In the genomic region with DNA sequence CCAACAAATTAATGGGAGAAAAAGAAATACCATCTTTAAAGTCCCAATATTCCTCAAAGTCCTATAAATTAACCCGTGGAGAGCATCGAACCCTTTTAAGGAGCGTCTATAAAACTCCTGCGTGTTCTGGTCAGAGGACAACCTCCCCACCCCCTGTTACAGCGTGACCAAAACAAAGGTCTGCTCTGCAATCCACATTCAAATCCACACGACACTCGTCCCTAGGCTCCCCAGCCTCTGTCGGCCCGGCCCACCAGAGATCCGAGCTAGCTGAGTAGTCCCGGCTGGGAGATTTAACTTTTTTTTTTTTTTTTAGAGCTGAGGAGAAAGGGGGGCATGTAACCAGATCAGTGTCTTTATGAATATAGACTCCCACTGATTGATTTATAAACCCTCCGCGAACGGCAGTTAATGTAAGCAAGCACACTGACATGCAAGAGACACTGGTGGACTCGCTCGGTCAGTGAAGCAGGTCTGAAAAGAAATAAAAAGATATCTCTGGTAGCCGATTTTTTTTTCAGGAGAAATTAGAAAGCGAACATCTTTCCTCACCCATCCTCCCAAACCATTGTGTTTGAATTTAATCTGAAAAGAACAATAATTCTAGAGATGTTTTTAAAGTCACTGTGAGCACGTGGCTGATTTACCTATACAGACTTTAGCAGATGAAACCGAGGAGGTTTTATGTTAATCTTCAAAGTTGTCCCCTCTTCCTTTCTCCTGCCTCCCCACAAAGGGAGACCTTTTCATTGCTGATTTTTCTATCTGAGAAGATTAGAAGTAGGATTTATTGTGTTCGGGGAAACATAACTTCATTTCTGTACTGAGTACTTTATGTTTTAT, we compare ENCODE assay signal across 13 mouse cellular contexts. TPM values are rescaled to one million over a fixed set of nuclear protein-coding genes. Genes with fewer than 3 reads are reported as not detected.
A peak's percentile ranks its signal among the peaks of the same experiment; 100 is the strongest.
DNase-seq lines count a peak whose midpoint lies in the region; ATAC-seq lines count a peak whose summit lies in the region.
"Had no signal": no experiment of that assay in that cellular context is flagged by ENCODE, and none has a peak within 500 bp of the region (broad histone marks: within the 10 kb centered on the region; RNA-seq: fewer than 3 reads in every experiment).

No protein-coding gene starts in this region.

- H3K9ac ChIP-seq in heart, embryonic 16.5 days (ENCODE audit: low read length) = no peak overlapping the region
- H3K9ac ChIP-seq in neural tube, embryonic 11.5 days (ENCODE audit: low read length) = no peak overlapping the region
- peak overlapping the region; percentile 26; the same call in 1 of the 2 replicates for H3K9ac ChIP-seq in intestine, embryonic 15.5 days
- H3K9ac ChIP-seq: hindbrain, embryonic 13.5 days; midbrain, embryonic 12.5 days had no signal

- no peak for DNase-seq in heart, adult 18-20 months
- peak; percentile 47 for DNase-seq in neural tube, embryonic 11.5 days (ENCODE audit: low spot score)
- DNase-seq in neural tube, embryonic 10.5 days (ENCODE audit: extremely low spot score, low spot score) = no peak
- no peak for DNase-seq in left cerebral cortex, postnatal 25 days (ENCODE audit: low spot score in 2 of 2)
- DNase-seq in frontal cortex, postnatal 14 days (ENCODE audit: low spot score in 2 of 2) = no peak
- DNase-seq: layer of hippocampus, postnatal 36 days; liver; right cerebral cortex, adult 18-20 months had no signal

- no peak overlapping the region for H3K27ac ChIP-seq in heart, embryonic 16.5 days (ENCODE audit: low read length)
- no peak overlapping the region for H3K27ac ChIP-seq in neural tube, embryonic 11.5 days (ENCODE audit: low read depth, low read length)
- no peak overlapping the region for H3K27ac ChIP-seq in intestine, embryonic 15.5 days
- H3K27ac ChIP-seq: hindbrain, embryonic 13.5 days; midbrain, embryonic 12.5 days had no signal

- H3K4me3 ChIP-seq in heart, embryonic 16.5 days (ENCODE audit: low read length) = no peak overlapping the region
- H3K4me3 ChIP-seq in neural tube, embryonic 11.5 days (ENCODE audit: low read depth, low read length) = no peak overlapping the region
- H3K4me3 ChIP-seq in intestine, embryonic 15.5 days (replicated peaks) = peak overlapping the region; percentile 46
- H3K4me3 ChIP-seq: hindbrain, embryonic 13.5 days; midbrain, embryonic 12.5 days had no signal

- ATAC-seq in heart, embryonic 16.5 days (replicated peaks; ENCODE audit: extremely low read depth, insufficient read depth, low FRiP score) = no peak
- ATAC-seq in neural tube, embryonic 11.5 days (ENCODE audit: insufficient read depth, low FRiP score, low TSS enrichment) = no peak
- no peak for ATAC-seq in intestine, embryonic 15.5 days
- ATAC-seq: Patski had no signal

- intact Hi-C loops in left cerebral cortex, postnatal 25 days (cut with DNase I) = no loop called here

- H3K27me3 ChIP-seq in heart, embryonic 16.5 days (ENCODE audit: control insufficient read depth, insufficient read depth, low read length) = peaks cover 67% of the 10 kb centered on the region
- peaks cover 91% of the 10 kb centered on the region for H3K27me3 ChIP-seq in neural tube, embryonic 11.5 days (ENCODE audit: control insufficient read depth, insufficient read depth, low read length)
- peaks cover 46% of the 10 kb centered on the region for H3K27me3 ChIP-seq in intestine, embryonic 15.5 days (replicated peaks)
- H3K27me3 ChIP-seq: Patski had no signal

- H3K4me2 ChIP-seq in heart, embryonic 16.5 days (ENCODE audit: low read depth, low read length) = peak overlapping the region; percentile 14; the same call in 1 of the 2 replicates
- no peak overlapping the region for H3K4me2 ChIP-seq in neural tube, embryonic 11.5 days (ENCODE audit: low read depth)
- peak overlapping the region; percentile 58 for H3K4me2 ChIP-seq in intestine, embryonic 15.5 days (replicated peaks)
- H3K4me2 ChIP-seq: hindbrain, embryonic 13.5 days; midbrain, embryonic 12.5 days had no signal

- WGBS in heart, embryonic 16.5 days = 11% methylated on average over 21 of the region's 21 CpGs
- WGBS in neural tube, embryonic 11.5 days = under 1% methylated on average over 21 of the region's 21 CpGs
- 4% methylated on average over 21 of the region's 21 CpGs for WGBS in intestine, embryonic 15.5 days

- 0 out of 2 replicates have a peak, but pooled peaks cover 5% of the 10 kb centered on the region for H3K4me1 ChIP-seq in heart, embryonic 16.5 days (ENCODE audit: control insufficient read depth, insufficient read depth, low read length)
- H3K4me1 ChIP-seq in neural tube, embryonic 11.5 days (ENCODE audit: control insufficient read depth, insufficient read depth, low read length) = no peaks in the 10 kb centered on the region
- H3K4me1 ChIP-seq in intestine, embryonic 15.5 days (replicated peaks) = peaks cover 2% of the 10 kb centered on the region; the same call in 1 of the 2 replicates

- no peaks in the 10 kb centered on the region for H3K9me3 ChIP-seq in heart, embryonic 16.5 days (replicated peaks; ENCODE audit: control insufficient read depth, low read length)
- H3K9me3 ChIP-seq in neural tube, embryonic 11.5 days (ENCODE audit: control insufficient read depth, low read length) = no peaks in the 10 kb centered on the region
- H3K9me3 ChIP-seq in intestine, embryonic 15.5 days = no peaks in the 10 kb centered on the region
- H3K9me3 ChIP-seq: hindbrain, embryonic 13.5 days; midbrain, embryonic 12.5 days had no signal

- no peaks in the 10 kb centered on the region for H3K36me3 ChIP-seq in heart, embryonic 16.5 days (ENCODE audit: control insufficient read depth, insufficient read depth)
- H3K36me3 ChIP-seq in neural tube, embryonic 11.5 days (ENCODE audit: control insufficient read depth, insufficient read depth, low read length) = no peaks in the 10 kb centered on the region
- H3K36me3 ChIP-seq in intestine, embryonic 15.5 days = no peaks in the 10 kb centered on the region
- H3K36me3 ChIP-seq: hindbrain, embryonic 13.5 days; midbrain, embryonic 12.5 days had no signal

RNA-seq across cellular contexts. Expression of gene Pitx2, which starts 23.0 kb away (rescaled TPM):
- 16.3 and 26.9 TPM in 2 replicates for polyA plus RNA-seq in heart, embryonic 16.5 days (2015; fragmentation: Nextera tagmentation; extraction: Ambion mirVana)
- under 1 TPM; 0.36 to 0.50 TPM for total RNA-seq in heart, adult 18-20 months (2021)
- 16.1 and 19.1 TPM in 2 replicates for polyA plus RNA-seq in neural tube, embryonic 11.5 days (2014; fragmentation: Nextera tagmentation; extraction: Ambion mirVana)
- 39.4 and 45.2 TPM in 2 replicates for polyA plus RNA-seq in intestine, embryonic 15.5 days (2015; fragmentation: Nextera tagmentation; extraction: Ambion mirVana)
- total RNA-seq in left cerebral cortex, postnatal 25 days (2021) = 1 to 10 TPM in 1 of 2 experiments, not detected in 1; 1.3 TPM
- total RNA-seq: layer of hippocampus, postnatal 36 days had no signal
